Mouse (Mus musculus): ENCODE results near the gene Elfn1. TPM values are rescaled to one million over a fixed set of nuclear protein-coding genes. Genes with fewer than 3 reads are reported as not detected.

Elfn1 gene
- total RNA-seq (2015; ENCODE audit: low replicate concordance) (not detected in 2 replicates), total RNA-seq (2017; ENCODE audit: low replicate concordance) (not detected in 2 replicates)

- ATAC-seq (replicated peaks; ENCODE audit: low FRiP score, poor library complexity, severe bottlenecking): no peak
These were observed at the start of gene Elfn1 for GRCm38 (mm10) chr5:139907714-139908242. TSS of gene Elfn1 (plus strand) at chr5:139907943.

DNA sequence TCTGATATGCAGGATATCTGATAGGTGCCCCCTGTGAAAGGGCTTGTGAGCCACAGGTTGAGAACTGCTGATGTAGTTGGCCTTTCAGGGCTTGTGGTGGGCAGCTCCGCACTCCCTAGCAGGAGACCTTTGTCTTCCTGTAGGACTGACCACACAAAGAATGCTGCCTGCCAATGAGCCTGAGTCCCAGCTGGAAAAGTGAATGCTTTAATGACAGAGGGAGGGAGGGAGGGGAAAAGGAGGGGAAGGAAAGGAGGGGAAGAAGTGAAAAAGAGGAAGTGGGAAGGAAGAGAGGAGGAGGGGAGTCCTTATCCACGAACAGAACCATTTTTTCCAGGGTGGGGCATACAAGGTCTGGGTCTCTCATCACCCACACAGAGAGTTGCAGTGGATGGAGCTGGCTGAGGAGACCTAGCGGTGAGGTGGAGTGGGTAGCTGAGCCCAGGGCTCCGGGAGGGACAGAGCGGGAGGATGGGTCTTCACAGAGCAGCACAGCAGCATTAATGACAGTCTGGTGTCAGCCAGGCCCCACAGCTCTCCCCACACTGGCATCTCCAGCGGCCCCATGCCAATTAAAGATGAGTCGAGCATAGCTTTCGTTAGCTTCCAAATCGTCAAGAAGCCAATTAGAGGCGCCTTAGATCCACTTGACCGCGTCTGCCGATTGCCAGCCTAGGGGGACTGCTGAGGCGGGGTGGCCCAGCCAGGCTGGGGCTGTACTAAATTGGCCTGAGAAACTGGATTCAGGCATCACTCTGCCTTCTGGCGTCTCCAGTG lies 47.2 kb upstream of the Elfn1 start:
- no peak for ATAC-seq (replicated peaks; ENCODE audit: low FRiP score, poor library complexity, severe bottlenecking)

DNA sequence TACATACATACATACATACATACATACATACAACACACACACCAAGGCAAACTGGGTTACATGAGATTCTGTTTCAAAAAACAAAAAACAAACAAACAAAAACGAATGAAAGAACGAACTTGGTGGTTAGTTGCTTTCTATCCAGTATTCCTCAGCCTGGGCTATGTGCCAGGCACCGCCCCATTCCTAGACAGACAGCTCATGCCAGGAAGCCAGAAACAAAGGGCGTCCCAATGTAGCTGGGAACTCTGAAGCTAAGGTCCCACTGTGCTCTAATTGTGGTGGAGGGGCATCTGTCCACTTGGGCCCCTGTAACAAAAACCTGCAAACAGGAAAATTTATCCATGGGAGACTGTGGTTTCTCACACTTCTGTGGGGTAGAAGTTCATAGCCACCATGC lies 45.0 kb upstream of the Elfn1 start:
- no peak for ATAC-seq (replicated peaks; ENCODE audit: low FRiP score, poor library complexity, severe bottlenecking)

GRCm38 (mm10) chr5:139870886-139871285 lies 36.9 kb upstream of the Elfn1 start:
- no peak; the same call in 1 of the 2 replicates for ATAC-seq (replicated peaks; ENCODE audit: low FRiP score, poor library complexity, severe bottlenecking)

GRCm38 (mm10) chr5:139871526-139871925 lies 36.2 kb upstream of the Elfn1 start:
- no peak for ATAC-seq (replicated peaks; ENCODE audit: low FRiP score, poor library complexity, severe bottlenecking)

DNA sequence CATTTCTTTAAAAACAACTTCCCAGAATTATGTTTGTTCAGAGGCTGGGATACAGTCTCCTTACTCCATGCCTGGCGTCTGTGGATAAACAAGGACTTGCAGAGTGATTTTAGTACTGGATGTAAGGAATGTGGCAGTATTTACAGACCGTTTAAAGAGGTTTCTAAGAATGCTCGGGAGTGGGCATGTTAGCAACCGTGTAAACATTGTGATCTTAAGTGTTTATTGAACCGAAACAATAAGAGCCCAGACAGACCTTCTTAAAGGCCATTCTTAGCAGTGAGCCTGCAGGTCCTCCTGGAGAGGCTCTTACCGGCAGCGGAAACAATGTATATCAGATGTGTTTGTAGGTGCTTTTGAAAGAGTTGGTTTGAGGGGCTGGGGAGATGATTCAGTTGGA lies 30.2 kb upstream of the Elfn1 start:
- ATAC-seq (replicated peaks; ENCODE audit: low FRiP score, poor library complexity, severe bottlenecking): no peak

DNA sequence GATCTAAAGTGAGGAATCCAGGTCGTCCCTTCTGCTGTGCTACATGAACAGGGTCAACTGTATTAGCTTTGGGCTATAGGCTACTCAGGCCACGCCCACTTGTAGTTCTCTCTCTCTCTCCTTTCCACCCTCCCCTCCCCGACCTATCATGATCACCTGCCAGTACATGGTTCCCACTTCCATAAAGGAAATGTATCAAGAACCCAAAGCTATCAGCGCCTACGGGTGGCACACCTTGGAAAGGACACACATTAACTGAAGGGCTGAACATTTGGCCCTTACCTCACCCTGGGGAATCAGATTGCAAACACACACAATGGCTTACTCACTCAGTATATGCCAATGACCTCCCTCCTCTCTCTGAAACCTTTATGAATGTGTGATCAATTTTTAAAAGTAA lies 28.0 kb upstream of the Elfn1 start:
- no peak for ATAC-seq (replicated peaks; ENCODE audit: low FRiP score, poor library complexity, severe bottlenecking)

DNA sequence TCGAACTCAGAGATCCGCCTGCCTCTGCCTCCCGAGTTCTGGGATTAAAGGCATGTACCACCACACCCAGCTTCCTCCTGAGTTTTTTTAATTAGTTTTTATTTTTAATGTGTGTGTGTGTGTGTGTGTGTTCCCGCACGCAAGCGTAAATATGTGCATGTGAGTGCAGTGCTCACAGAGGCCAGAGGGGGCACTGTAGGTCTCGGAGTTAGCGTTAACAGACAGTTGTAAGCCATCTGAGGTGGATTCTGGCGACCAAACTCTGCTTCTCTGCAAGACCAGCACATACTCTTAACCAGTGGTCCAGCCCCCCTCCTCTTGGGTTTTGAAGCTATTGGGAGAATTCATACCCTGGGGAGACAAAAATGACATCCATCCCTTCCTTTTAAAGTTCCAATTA lies 26.6 kb upstream of the Elfn1 start:
- no peak for ATAC-seq (replicated peaks; ENCODE audit: low FRiP score, poor library complexity, severe bottlenecking)

- no peak for ATAC-seq (replicated peaks; ENCODE audit: low FRiP score, poor library complexity, severe bottlenecking)
These were observed 19.1 kb upstream of the Elfn1 start for GRCm38 (mm10) chr5:139888624-139889023.

DNA sequence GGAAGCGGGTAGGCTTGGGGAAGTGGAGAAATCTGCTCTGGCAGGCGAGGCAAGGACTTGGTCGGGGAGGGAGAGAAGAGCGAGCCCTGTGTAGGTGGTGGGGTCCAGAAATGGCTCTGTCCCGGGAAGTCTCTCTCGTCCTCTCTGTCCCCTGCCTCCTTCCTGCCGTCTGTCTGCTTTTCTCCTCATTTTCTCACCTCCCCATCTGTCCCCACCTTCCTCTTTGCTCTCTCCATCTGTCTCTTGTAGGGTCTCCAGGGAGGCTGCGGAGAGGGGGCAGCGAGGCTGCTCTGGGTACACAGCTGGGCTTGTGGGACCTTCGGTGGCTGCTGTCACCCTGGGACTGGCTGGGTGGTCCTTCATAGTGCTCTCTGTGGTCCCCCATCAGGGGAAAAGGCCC lies 18.4 kb upstream of the Elfn1 start:
- no peak for ATAC-seq (replicated peaks; ENCODE audit: low FRiP score, poor library complexity, severe bottlenecking)

DNA sequence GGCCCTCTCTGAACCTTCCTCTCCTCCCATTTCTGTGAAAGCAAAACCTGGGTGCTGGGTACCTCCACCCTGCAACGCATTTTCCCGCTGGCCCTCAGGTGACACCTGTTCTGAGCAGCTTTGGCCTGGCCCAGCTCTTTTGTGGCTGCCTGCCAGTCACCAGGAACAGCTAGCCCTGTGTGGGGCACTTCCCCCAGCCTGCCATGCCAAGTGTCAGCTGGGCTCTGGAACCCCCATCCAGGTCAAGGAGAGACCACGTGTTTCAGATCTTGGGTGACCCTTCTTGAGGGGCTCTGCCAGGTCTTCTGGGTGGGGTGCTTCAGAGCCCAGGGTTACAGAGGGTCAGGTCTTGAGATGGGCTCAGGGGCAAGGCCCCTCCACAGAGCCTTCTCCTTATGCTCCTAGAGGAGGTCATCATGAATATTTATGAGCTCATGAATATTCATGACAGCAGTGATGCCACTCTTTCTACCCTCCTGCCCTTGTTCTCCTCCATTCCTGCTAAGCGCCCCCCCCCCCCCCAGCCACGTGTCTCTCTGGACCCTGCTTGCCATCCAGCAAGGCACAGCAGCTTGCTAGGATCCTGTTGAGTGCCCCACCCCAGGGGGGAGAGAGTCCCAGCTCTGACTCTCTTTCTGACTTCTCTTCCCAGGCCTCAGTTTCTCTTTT lies 15.3 kb upstream of the Elfn1 start:
- no peak for ATAC-seq (replicated peaks; ENCODE audit: low FRiP score, poor library complexity, severe bottlenecking)

DNA sequence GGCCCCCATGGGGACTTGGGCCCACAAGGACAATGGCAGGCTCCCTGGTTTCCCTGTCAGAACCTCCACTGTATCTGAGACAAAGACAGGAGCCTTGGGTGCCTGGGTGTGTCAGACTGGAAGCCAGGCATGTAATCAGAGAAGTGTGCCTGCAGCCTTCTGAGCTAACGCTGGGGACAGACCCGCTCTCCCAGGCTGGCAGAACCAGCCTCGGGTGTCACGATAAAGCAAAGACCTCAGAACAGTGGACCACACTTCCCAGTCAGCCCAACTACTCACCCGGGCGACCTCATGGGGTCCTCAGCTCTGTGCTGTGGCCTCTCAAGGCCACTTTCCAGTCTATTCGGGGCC lies 14.8 kb upstream of the Elfn1 start:
- ATAC-seq (replicated peaks; ENCODE audit: low FRiP score, poor library complexity, severe bottlenecking): no peak

- ATAC-seq (replicated peaks; ENCODE audit: low FRiP score, poor library complexity, severe bottlenecking): no peak
These were observed 13.7 kb upstream of the Elfn1 start for GRCm38 (mm10) chr5:139894025-139894508.

DNA sequence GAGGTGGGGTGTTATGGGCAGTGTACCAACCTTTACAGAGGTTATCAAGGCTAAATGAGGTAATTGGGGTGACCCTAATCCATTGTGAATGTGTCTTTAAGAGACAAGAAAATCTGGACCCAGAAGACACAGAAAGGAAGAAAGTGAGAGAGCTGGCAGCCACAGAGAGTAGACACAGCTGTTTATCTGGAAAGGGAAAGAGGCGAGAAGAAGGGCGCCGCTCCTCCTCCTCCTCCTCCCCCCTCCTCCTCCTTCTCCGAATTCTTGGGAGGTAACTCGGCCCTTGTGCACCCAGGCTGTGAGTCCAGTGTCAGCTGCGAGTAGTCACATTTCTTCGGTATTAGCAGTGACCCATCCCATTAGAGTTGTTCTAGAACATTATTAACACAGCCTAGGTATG lies 8.7 kb upstream of the Elfn1 start:
- ATAC-seq (replicated peaks; ENCODE audit: low FRiP score, poor library complexity, severe bottlenecking): no peak

DNA sequence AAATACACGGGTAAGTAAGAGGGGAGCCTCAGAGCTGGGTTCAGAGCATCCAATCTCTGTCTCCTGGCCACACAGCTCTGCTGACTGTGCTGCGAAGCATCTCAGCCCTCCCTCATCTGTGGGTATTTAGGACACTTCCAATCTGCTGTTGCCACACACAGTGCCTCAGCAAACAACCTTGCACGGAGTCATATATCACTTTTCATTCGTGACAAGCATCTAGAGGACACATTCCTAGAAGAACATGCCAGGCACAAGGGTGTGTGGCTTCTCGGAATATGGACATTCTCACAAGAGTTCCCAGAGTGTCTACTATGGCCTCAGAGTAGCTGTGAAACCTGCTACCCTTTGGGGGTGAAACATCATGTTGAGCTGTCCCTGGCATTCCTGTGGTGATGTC lies 2.6 kb upstream of the Elfn1 start:
- ATAC-seq (replicated peaks; ENCODE audit: low FRiP score, poor library complexity, severe bottlenecking): no peak

GRCm38 (mm10) chr5:139906507-139906906 lies 1.2 kb upstream of the Elfn1 start:
- ATAC-seq (replicated peaks; ENCODE audit: low FRiP score, poor library complexity, severe bottlenecking): no peak

DNA sequence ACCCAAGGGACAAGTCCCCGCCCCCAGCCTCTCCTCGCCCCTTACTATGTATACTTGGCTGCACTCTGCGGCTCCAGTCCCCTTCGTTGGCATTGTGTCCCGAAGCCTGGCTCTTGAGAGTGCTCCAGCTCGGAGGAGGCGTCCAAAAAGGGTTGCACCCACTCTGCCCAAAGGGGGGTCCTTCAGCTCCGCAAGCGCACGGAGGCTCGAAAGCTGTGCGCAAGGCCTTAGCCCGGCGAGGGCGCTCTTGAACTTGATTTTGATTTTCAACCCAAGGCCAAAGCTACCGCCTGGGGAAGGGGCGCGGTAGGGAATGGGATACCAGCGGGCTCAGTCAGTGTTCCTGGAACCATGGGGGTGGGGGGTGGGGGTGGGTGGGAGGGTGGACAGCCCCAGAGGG lies 502 bp upstream of the Elfn1 start:
- no peak for ATAC-seq (replicated peaks; ENCODE audit: low FRiP score, poor library complexity, severe bottlenecking)

GRCm38 (mm10) chr5:139908243-139908810 lies 584 bp downstream of the Elfn1 start:
- no peak for ATAC-seq (replicated peaks; ENCODE audit: low FRiP score, poor library complexity, severe bottlenecking)

DNA sequence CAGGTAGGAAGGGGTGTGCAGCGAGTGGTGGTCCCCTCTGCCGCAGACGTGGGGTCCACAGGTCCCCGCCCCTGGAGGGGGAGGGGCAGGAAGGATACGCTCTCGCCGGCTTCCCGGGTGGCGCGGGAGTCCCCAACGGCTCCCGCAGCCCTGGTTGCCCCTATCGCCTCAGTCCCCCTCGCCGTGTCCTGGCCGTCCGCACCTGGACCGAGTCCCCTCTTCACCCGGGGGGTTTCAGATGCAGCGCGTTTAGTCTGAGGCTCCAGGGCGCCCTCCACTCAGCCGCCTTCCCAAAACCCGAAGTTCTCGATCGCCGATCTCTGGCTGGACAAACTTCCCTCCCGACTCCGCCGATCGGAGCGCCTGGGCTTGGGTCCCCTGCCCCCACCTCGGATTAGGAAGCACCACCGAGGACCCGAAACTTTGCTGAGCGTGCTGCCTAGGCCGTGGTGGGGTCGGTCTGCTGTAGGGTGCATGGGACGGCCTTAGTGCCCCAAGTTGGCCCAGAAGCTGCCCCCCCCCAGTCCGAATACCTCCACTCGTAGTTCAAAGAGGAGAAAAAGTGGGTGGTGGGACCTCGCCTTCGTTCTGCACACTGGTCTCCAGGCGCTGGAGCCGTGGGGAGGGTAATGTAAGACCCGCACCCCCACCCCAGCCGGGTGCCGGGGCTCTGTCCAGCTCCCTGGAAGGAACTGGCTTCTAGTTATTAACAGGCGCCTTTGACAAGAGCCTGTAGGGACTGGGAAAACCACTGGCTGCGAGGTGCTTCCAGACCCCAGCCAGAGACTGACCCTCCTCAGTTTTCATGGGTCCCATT lies 1.3 kb downstream of the Elfn1 start:
- ATAC-seq (replicated peaks; ENCODE audit: low FRiP score, poor library complexity, severe bottlenecking): no peak

Data from erythroid progenitor cell, adult 5-6 weeks (primary cell).